Mouse (Mus musculus): ENCODE measurements around the gene Cab39. TPM values are rescaled to one million over a fixed set of nuclear protein-coding genes. Genes with fewer than 3 reads are reported as not detected.

Cab39 gene
- polyA plus RNA-seq, 1 experiment from 2014 or later, result 21.9 TPM

DNA sequence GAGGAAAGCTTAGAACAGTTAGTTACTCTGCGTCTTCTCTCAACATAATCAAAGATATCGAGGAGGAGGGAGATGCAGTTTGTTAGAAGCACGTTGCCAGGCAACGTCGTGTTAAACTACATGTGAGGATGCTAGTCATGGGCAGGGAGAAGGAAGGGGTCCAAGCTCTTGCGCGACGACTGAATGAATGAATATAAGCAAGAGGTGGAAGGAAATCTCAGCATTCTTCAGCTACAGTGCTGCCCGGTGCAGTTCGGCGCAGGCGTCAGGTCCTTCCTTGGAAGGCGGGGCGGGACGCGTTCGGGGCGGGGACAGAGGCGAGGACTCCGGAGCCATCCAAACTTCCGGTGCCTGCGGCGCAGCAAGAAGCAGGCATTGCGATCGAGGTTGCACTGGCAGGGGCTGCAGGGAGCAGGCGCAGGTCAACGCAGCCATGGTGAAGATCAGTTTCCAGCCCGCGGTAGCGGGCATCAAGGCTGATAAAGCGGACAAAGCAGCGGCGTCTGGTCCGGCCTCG lies 101.0 kb downstream of the Cab39 start, which contains the start of gene Itm2c:
TSS of gene Itm2c (plus strand) at position 51 of the 517 bp plus-strand sequence.
- Histone ChIP-seq H3K4me2 (peak within 1 kb of the TSS; percentile 85), H3K27me3 (no peaks in the 10 kb centered on the region), H3K36me3 (no peaks in the 10 kb centered on the region), H3K4me3 (peak within 1 kb of the TSS; percentile 72), H3K4me1 (replicated peaks) (peaks cover 47% of the 10 kb centered on the region), H3K9me3 (replicated peaks) (no peaks in the 10 kb centered on the region), H3K9ac (peak within 1 kb of the TSS; percentile 77), H3K27ac (peak within 1 kb of the TSS; percentile 85)
- WGBS, result under 1% methylated on average over 35 of the region's 35 CpGs
- ATAC-seq (replicated peaks; ENCODE audit: insufficient number of reproducible peaks, insufficient read depth, low FRiP score, low read depth), result peak; percentile 74

DNA sequence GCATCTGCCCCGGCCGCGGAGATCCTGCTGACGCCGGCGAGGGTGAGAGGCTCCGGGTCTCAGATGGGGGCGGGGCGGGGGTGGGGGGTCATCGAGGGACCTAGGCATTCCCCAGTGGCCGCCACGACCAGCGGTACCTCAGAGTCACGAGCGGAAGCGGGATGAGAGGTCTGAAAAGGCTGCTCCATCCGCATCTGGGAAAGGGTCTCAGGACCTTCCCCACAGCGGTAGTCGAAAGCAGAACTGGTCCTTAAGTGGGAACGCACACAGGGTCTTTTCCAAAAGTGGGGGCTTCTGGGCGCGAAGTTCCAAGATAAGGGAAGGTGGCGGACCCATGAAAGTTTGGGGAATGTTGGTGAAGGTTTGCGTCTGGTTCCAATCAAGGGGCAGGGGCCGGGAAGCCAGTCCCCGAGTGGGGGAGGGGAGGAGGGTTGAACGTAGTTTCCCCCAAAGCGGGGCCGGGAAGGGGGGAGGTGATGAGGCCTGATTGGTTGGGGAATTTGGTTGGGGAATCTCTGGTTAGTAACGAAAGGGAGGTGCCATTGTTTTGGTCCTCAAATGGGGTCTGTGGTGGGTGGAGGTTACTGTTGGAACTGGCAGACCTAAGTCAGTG lies 101.6 kb downstream of the Cab39 start:
- under 1% methylated on average over 30 of the region's 30 CpGs for WGBS
- Histone ChIP-seq H3K27me3 (no peaks in the 10 kb centered on the region), H3K9ac (peak overlapping the region; percentile 77), H3K27ac (peak overlapping the region; percentile 85), H3K36me3 (no peaks in the 10 kb centered on the region), H3K4me1 (replicated peaks) (peaks cover 52% of the 10 kb centered on the region), H3K4me3 (peak overlapping the region; percentile 72), H3K9me3 (replicated peaks) (no peaks in the 10 kb centered on the region), H3K4me2 (peak overlapping the region; percentile 85)
- ATAC-seq (replicated peaks; ENCODE audit: insufficient number of reproducible peaks, insufficient read depth, low FRiP score, low read depth), result no peak; the same call in 1 of the 2 replicates

DNA sequence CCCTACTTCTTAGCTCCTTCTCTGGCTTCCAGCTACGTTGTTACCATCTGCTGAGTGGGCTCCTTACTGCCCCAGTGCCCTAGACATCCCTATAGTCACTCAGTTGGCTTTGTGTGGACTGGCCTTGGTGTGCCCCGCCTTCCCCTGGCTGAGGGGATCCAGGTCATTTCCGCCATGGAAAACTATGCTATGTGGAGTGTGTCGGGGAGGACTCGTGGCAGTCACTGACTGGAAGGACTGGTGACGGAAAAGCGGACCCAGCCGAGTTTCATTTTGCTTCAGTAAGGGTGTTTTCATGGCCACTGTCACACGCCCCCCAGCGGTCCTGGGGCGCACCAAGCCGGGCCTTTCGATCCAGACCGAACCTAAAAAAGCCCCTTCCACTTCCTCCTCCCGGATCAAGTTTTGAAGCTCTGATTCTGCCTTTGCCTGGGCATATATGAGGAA lies 102.2 kb downstream of the Cab39 start:
- H3K27ac ChIP-seq, result peak overlapping the region; percentile 85
- H3K4me3 ChIP-seq, result peak overlapping the region; percentile 72
- H3K27me3 ChIP-seq, result no peaks in the 10 kb centered on the region
- peak overlapping the region; percentile 85 for H3K4me2 ChIP-seq
- H3K9ac ChIP-seq, result peak overlapping the region; percentile 77
- 8% methylated on average over 15 of the region's 15 CpGs for WGBS
- H3K9me3 ChIP-seq (replicated peaks), result no peaks in the 10 kb centered on the region
- no peaks in the 10 kb centered on the region for H3K36me3 ChIP-seq
- ATAC-seq (replicated peaks; ENCODE audit: insufficient number of reproducible peaks, insufficient read depth, low FRiP score, low read depth), result peak; percentile 66
- H3K4me1 ChIP-seq (replicated peaks), result peaks cover 58% of the 10 kb centered on the region

DNA sequence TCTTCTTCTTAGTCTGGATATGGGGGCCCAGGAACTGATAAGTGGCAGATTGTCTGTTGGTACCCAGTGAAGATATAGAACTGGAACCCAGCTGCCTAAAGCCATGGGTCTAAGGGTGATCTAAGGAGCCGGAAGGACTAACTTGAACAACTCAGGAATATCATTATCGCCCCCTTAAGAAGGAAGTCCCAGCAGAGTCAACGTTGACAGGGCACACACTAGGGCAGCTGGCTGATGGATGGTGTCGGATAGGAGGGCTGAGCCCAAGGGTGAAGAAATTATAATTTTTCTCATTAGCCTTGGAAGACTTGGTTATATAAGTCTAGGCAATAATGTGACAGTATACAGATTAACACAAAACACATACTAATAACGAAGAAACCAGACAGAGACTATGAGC lies 102.9 kb downstream of the Cab39 start:
- no peak for ATAC-seq (replicated peaks; ENCODE audit: insufficient number of reproducible peaks, insufficient read depth, low FRiP score, low read depth)
- Histone ChIP-seq H3K4me1 (replicated peaks) (peaks cover 65% of the 10 kb centered on the region), H3K9me3 (replicated peaks) (no peaks in the 10 kb centered on the region), H3K4me3 (peak overlapping the region; percentile 72), H3K9ac (peak overlapping the region; percentile 77; the same call in 1 of the 2 replicates), H3K36me3 (no peaks in the 10 kb centered on the region), H3K4me2 (peak overlapping the region; percentile 85), H3K27me3 (no peaks in the 10 kb centered on the region), H3K27ac (peak overlapping the region; percentile 85; the same call in 1 of the 2 replicates)
- 71% methylated on average over 5 of the region's 5 CpGs for WGBS

DNA sequence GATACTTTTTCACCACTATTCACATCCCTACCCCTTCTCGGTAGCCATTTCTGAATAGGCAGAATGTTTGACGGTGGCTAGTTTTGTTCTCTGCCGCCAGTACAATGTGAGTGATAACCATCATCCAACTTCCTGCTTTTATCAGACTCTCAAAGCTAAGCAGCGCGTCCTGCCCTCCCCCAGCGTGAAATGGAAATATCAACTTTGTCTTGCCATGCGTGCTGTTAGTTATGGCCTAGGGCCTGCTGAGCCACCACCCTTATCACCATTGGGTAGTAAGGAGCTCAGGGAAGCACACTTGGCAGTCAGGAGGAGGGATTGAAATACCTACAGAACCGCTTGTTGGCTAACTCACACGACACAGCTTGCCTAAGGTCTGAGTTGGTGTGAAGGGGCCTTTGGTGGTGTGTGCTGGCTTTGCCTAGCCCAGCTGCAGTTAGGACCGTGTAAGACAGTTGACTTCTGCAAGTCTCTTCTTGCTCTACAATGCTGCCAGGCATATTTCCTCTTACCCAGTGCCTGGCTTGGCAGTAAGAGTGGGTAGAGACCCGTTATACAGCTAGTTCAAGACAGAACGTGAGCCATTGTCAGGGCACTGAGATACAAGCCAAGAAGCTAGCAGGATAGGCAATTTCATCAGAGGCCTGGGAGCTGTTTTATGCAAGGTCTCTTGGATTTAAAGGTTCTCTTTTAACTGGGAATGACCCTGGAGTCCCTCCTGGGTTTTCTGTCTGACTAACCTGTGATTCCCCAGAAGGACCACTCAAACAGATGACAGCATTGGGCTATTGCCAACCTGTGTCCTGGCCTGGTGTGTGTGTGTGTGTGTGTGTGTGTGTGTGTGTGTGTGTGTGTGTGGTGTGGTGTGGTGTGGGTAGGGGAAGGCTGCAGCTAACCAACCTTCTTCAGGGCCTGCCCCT lies 103.8 kb downstream of the Cab39 start:
- 43% methylated on average over 12 of the region's 12 CpGs for WGBS

DNA sequence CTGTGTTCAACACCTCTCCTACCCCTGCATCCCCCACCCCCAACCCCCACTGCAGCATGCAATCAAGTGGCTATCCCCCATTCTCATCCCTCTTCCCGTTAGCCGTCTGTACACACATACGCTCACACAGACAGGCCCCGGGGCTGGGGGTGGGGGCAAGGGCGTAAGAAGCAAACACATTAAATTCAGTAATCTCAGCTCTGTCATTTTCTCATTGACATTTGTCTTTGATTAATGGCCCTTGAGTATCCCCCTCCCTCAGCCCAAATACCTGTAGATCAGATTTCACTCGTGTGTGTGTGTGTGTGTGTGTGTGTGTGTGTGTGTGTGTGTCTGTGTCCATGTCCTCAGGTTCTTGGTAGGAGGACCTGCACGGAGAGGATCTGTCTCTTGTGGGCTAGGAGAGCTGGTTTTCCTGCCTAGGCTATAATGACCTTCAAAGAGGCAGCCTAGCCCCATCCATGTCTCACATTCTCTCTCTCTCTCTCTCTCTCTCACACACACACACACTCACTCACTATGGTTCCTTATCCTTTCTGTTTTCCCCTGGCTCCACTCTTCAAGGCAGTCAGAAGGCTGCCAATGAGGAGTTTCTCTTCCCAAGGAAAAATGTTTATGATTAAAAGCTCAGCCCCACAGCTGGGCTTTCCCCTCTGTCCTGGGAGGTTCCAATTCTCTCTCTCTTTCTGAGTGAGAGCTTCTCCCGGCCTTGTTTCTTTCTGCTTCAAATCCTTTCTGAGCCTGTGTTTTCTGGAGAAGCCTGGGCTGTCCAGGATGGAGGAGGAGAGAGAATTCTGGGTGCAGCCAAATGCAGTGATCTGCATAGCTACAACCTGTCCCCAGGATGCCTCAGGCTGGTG lies 104.9 kb downstream of the Cab39 start:
- no peaks in the 10 kb centered on the region for H3K27me3 ChIP-seq
- H3K9ac ChIP-seq, result no peak overlapping the region; the same call in 1 of the 2 replicates
- H3K36me3 ChIP-seq, result no peaks in the 10 kb centered on the region
- ATAC-seq (replicated peaks; ENCODE audit: insufficient number of reproducible peaks, insufficient read depth, low FRiP score, low read depth), result no peak
- peaks cover 84% of the 10 kb centered on the region for H3K4me1 ChIP-seq (replicated peaks)
- peak overlapping the region; percentile 85 for H3K4me2 ChIP-seq
- H3K4me3 ChIP-seq, result no peak overlapping the region
- H3K9me3 ChIP-seq (replicated peaks), result no peaks in the 10 kb centered on the region
- 31% methylated on average over 8 of the region's 8 CpGs for WGBS
- peak overlapping the region; percentile 67 for H3K27ac ChIP-seq

More for the DNA sequence above, 103.8 kb downstream of the Cab39 start:
- H3K27ac ChIP-seq, result peak overlapping the region; percentile 67
- peak overlapping the region; percentile 85 for H3K4me2 ChIP-seq
- no peaks in the 10 kb centered on the region for H3K36me3 ChIP-seq
- no peaks in the 10 kb centered on the region for H3K9me3 ChIP-seq (replicated peaks)
- no peak for ATAC-seq (replicated peaks; ENCODE audit: insufficient number of reproducible peaks, insufficient read depth, low FRiP score, low read depth)
- no peaks in the 10 kb centered on the region for H3K27me3 ChIP-seq
- peaks cover 73% of the 10 kb centered on the region for H3K4me1 ChIP-seq (replicated peaks)
- 0 out of 2 replicates have a peak overlapping the region, but pooled peaks have one; percentile 13 for H3K9ac ChIP-seq
- H3K4me3 ChIP-seq, result no peak overlapping the region

DNA sequence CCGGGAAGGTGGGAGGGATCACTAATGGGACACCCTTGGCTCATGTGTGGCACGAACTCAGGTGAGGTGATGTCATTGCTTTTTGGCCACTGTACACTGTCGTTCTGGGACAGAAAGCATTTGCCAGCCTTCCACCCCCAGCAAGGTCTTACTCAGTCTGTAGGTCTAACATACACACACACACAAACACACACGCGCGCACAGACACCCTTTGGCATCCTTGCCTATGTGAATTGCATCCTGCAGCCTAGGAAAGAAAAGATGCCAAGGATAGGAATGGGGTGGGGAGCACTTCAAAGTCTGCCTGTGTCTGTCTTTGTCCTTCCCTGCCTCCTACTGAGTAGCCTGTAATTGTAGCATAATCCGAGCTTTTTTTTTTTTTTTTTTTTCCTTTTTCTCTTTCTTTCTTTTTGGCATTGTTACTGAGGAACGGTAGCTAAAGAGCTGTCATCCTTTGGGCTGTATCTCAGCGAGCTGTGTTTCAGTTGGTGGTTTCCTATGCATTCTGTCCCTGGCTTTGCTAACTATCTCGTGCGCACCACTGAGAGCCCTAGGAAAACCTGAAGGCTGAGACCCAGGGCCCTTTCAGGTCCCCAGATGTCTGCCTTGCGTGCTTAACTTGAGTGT lies 105.6 kb downstream of the Cab39 start:
- H3K9me3 ChIP-seq (replicated peaks), result no peaks in the 10 kb centered on the region
- no peaks in the 10 kb centered on the region for H3K27me3 ChIP-seq
- no peak overlapping the region for H3K4me3 ChIP-seq
- 64% methylated on average over 12 of the region's 12 CpGs for WGBS
- H3K27ac ChIP-seq, result peak overlapping the region; percentile 67
- H3K36me3 ChIP-seq, result no peaks in the 10 kb centered on the region
- H3K4me2 ChIP-seq, result 0 out of 2 replicates have a peak overlapping the region, but pooled peaks have one; percentile 85
- no peak overlapping the region; the same call in 1 of the 2 replicates for H3K9ac ChIP-seq
- ATAC-seq (replicated peaks; ENCODE audit: insufficient number of reproducible peaks, insufficient read depth, low FRiP score, low read depth), result no peak
- peaks cover 84% of the 10 kb centered on the region for H3K4me1 ChIP-seq (replicated peaks)

DNA sequence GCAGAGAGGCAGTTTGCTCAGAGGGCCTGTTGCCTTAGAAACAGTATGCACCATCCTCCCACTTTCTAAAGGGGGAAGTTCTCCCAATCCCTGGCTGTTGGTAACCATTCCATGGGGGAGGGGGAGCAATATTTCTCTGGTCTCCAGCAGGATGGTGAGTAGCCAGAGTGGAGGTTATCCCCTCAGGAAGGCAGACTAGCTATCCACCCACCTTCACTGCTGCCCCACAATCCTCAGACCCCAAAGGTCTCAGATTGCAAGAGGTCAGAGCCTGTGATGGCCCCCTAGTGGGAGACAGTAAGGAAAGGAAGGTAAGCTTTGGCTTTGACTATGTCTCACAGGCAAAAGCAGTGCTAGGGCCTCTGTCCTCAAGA lies 106.1 kb downstream of the Cab39 start:
- no peak overlapping the region for H3K4me2 ChIP-seq

DNA sequence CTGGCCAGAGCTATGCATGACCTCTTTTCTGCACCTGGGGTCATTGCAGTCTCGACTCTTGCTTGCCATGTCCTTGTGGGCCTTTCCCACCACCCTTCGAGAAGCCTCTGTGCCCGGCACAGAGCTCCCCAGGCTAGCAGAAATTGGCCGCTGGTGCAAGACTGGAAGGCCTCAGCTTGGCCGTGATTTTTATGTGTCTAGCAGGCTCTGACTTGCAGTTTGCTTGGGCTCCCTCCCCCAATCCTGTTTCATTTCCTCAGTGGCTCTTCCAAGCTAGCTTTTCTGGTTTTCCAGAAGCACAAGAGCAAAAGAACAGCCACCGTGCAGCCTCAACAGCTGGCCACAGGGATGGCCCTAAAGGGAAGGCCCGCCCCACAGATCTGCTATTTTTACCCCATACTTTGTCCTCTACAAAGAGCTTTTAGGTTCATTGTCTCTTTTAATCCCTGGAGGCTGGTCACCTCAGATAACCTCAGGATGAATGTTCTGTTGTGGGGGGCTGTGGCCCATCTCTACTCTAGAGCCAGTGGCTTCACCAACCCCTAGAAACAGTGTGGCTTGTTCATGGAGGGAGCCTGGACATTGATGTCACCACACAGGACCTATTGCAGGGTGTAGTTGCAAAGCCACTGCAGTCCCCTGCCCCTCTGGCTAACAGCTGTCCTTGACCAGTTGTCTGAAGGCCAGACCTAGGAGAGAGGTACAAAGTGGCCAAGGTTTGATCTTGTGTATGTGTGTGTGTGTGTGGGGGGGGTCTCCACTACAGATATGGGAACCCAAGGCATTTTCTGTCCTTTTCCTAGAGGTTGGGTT lies 107.5 kb downstream of the Cab39 start:
- Histone ChIP-seq H3K4me1 (replicated peaks) (peaks cover 81% of the 10 kb centered on the region), H3K27ac (peak overlapping the region; percentile 77), H3K4me3 (no peak overlapping the region), H3K9me3 (replicated peaks) (no peaks in the 10 kb centered on the region), H3K27me3 (no peaks in the 10 kb centered on the region), H3K9ac (no peak overlapping the region), H3K4me2 (no peak overlapping the region), H3K36me3 (peaks cover 13% of the 10 kb centered on the region)
- WGBS, result 42% methylated on average over 7 of the region's 7 CpGs
- ATAC-seq (replicated peaks; ENCODE audit: insufficient number of reproducible peaks, insufficient read depth, low FRiP score, low read depth), result no peak

More for the DNA sequence above, 106.1 kb downstream of the Cab39 start:
- no peak for ATAC-seq (replicated peaks; ENCODE audit: insufficient number of reproducible peaks, insufficient read depth, low FRiP score, low read depth)
- Histone ChIP-seq H3K4me1 (replicated peaks) (peaks cover 82% of the 10 kb centered on the region), H3K36me3 (no peaks in the 10 kb centered on the region), H3K27me3 (no peaks in the 10 kb centered on the region), H3K9me3 (replicated peaks) (no peaks in the 10 kb centered on the region), H3K4me3 (no peak overlapping the region), H3K9ac (no peak overlapping the region), H3K27ac (peak overlapping the region; percentile 6; the same call in 1 of the 2 replicates)

All from heart, embryonic 15.5 days (tissue).